Mouse (Mus musculus): Measurements from ENCODE around the gene Lsmem1. TPM values are rescaled to one million over a fixed set of nuclear protein-coding genes. Genes with fewer than 3 reads are reported as not detected.

The Lsmem1 gene
- polyA plus RNA-seq, 1 experiment: 1.4 TPM

DNA sequence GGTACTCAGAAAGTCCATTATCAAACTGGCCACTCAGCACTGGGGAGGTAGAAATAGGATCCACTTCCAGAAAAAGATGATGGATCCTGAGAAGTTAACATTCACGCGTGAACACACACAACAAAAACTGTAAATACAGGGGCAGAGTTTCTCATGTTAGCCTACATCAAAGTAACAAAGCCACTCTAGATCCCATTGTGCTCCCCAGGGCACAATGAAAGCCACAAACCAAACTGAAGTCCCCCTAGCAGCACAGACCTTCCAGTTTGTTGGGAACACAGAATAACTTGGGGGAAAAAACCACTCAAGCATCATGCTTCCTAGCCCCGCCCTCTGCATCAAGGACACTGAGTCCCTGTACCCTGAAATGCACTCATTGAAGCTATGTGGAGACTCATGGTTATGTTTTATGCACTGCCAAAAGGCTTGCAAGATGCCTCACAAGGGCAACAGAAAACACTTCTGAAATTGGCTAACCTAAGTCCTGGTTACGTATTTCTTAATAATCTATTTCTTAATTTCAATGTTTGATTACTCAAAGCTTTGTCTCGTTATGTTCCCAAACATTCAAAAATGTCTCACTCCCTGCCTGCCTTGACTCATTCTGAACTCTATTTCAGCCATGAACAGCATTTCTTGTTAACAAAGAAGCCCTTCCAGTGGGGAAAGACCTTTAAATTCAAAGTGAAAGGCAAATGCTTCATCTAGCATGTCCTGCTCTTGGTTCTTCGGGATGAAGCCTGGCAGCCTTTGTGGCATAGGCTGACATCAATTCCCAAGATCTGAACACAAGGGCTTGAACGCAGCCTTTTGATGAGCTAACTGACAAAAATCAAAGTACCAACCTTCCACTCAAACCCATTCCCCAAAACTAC is 3.1 kb upstream of the Lsmem1 start:
- H3K4me3 ChIP-seq (replicated peaks; ENCODE audit: control insufficient read depth, low read depth, low read length): no peak overlapping the region
- peaks cover 1% of the 10 kb centered on the region for H3K4me1 ChIP-seq (ENCODE audit: control insufficient read depth, insufficient read depth, low read length)
- no peak for TF ChIP-seq POLR2A (IDR thresholded peaks at IDR 0.05; ENCODE audit: borderline replicate concordance, control insufficient read depth, low read depth, low read length)
- TF ChIP-seq CTCF (IDR thresholded peaks at IDR 0.05; ENCODE audit: control insufficient read depth, insufficient read depth, low read length): no peak
- 83% methylated on average over 7 of the region's 7 CpGs for WGBS
- no peak overlapping the region for H3K27ac ChIP-seq (ENCODE audit: control insufficient read depth, insufficient read depth, low read depth, low read length, poor library complexity)

DNA sequence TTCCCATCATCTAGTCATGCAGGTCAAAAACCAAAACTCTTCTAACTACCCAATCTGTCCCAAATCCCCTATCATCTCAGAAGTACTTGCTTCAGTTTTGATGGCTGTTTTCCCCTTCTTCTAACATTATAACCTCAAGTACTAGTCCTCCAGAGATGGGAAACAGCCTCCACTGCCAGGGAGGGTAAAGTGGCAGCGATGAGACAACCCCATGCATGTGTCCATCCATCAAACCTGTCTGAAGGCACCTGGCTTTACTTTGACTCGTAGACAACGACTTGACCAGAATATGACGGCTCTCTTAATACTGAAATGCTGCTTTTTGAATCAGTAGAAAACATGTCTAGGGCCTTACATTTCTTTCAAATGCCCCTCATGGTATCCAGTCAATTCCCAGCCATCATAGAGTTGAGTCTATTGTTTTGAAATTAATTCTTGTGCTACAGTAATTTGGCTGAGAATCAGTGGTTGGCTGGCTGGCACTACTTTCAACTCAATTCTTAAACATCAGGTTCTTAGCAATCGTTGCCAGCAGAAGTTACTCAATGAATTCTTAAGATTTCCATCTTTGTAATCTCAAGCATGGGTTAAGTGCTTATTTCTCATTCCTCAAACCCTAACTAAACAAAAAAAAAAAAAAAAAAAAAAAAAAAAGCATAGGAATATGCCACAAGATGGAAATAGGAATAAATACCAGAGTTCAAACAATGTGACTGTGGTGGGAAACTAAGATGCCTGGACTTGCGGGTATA is 1.4 kb upstream of the Lsmem1 start:
- no peak overlapping the region for H3K27ac ChIP-seq (ENCODE audit: control insufficient read depth, insufficient read depth, low read depth, low read length, poor library complexity)
- no peak overlapping the region for H3K4me3 ChIP-seq (replicated peaks; ENCODE audit: control insufficient read depth, low read depth, low read length)
- WGBS: 84% methylated on average over 6 of the region's 6 CpGs
- peaks cover 1% of the 10 kb centered on the region for H3K4me1 ChIP-seq (ENCODE audit: control insufficient read depth, insufficient read depth, low read length)
- TF ChIP-seq POLR2A (IDR thresholded peaks at IDR 0.05; ENCODE audit: borderline replicate concordance, control insufficient read depth, low read depth, low read length) (no peak), CTCF (IDR thresholded peaks at IDR 0.05; ENCODE audit: control insufficient read depth, insufficient read depth, low read length) (no peak)

DNA sequence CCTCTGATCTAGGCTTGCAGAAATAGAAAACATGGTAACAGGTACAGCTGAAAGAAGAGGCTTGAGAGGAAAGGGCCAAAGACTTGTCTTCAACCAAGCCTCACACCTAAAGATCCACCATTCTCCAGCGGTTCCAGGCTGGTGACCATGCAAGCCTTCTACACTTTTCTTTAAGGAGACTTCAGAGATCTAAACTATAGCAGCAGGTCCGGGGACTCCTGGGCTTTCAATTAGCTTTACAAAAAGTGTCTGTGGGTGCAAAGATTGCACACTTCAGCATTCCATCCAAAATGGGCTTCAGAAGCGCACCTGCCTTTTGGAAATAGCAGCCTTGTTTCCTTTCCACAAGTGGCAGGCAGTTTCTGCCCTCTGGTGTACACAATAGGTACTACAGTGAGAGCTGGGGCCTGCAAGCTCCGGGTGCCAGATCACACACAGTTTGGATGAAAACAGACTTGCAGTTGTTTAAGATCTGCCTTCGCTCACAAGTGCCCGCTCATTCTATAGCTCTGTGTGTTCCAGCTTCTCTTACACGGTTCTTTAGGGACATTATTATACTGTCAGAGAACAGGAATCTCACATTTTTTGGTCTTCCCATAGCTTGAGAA is 609 bp upstream of the Lsmem1 start:
- Histone ChIP-seq H3K4me1 (ENCODE audit: control insufficient read depth, insufficient read depth, low read length) (peaks cover 1% of the 10 kb centered on the region), H3K4me3 (replicated peaks; ENCODE audit: control insufficient read depth, low read depth, low read length) (no peak overlapping the region), H3K27ac (ENCODE audit: control insufficient read depth, insufficient read depth, low read depth, low read length, poor library complexity) (no peak overlapping the region)
- no peak for TF ChIP-seq POLR2A (IDR thresholded peaks at IDR 0.05; ENCODE audit: borderline replicate concordance, control insufficient read depth, low read depth, low read length)
- TF ChIP-seq CTCF (IDR thresholded peaks at IDR 0.05; ENCODE audit: control insufficient read depth, insufficient read depth, low read length): peak; percentile 66
- WGBS: 40% methylated on average over 7 of the region's 7 CpGs

DNA sequence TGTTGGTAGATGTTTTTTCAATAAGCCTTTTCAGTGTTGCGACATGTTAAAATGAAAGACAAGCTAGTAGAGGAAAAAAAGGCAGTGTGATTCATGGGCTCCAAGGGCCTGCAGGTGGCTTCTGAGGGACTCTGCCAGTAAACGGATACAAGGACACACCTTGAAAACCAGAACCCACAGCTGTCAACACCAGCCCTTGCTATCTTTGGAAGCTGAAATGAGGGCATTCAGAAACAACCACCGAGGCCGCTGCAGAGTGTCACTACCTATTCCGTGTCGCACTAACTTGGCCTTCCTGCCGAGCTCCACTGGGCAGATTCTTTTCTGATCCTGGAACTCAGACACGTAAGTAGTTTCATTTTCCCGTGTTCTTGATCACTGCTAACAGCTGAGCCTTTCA is 863 bp downstream of the Lsmem1 start:
- Histone ChIP-seq H3K4me1 (ENCODE audit: control insufficient read depth, insufficient read depth, low read length) (peaks cover 1% of the 10 kb centered on the region), H3K4me3 (replicated peaks; ENCODE audit: control insufficient read depth, low read depth, low read length) (no peak overlapping the region), H3K27ac (ENCODE audit: control insufficient read depth, insufficient read depth, low read depth, low read length, poor library complexity) (no peak overlapping the region)
- WGBS: 58% methylated on average over 9 of the region's 9 CpGs
- TF ChIP-seq POLR2A (IDR thresholded peaks at IDR 0.05; ENCODE audit: borderline replicate concordance, control insufficient read depth, low read depth, low read length): no peak
- TF ChIP-seq CTCF (IDR thresholded peaks at IDR 0.05; ENCODE audit: control insufficient read depth, insufficient read depth, low read length): no peak

DNA sequence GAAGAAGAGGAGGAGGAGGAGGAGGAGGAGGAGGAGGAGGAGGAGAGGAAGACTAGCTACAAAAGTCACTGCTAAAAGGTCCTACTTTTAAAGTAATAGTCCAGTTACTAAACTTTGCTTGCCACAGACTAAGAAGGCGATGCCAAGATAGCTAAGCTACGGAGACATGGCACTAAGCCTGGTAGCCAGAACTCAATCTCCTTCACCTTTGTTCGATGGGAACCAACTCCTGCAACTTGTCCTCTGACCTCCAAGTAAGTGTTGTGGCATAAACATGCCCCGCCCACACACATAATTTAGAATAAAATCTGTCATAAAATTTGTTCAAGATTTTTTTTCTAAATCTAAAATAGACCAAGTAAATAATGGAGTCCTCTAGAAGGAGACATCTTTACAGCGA is 1.3 kb downstream of the Lsmem1 start:
- no peak for TF ChIP-seq POLR2A (IDR thresholded peaks at IDR 0.05; ENCODE audit: borderline replicate concordance, control insufficient read depth, low read depth, low read length)
- no peak for TF ChIP-seq CTCF (IDR thresholded peaks at IDR 0.05; ENCODE audit: control insufficient read depth, insufficient read depth, low read length)
- WGBS: 74% methylated on average over 5 of the region's 5 CpGs
- H3K27ac ChIP-seq (ENCODE audit: control insufficient read depth, insufficient read depth, low read depth, low read length, poor library complexity): no peak overlapping the region

DNA sequence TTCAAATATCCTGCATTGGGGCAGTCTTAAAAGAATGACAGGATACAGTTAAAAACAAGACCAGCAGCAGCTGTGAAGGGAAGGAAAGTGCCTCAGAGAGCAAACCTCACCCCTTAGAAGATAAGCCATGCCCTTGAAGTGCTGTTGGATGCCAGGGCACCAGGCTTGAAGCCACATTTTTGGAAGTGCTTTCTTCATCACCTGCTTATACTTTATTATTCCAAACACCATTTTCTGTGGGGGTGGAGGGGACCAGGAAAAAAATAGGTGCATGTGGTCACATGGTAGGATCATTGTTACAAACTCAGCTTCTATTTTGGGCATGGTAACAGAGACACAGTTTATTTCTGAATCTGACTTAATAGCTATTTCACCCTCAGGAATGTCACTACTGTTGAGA is 1.8 kb downstream of the Lsmem1 start:
- Histone ChIP-seq H3K4me3 (replicated peaks; ENCODE audit: control insufficient read depth, low read depth, low read length) (no peak overlapping the region), H3K27ac (ENCODE audit: control insufficient read depth, insufficient read depth, low read depth, low read length, poor library complexity) (no peak overlapping the region), H3K4me1 (ENCODE audit: control insufficient read depth, insufficient read depth, low read length) (peaks cover 1% of the 10 kb centered on the region)
- no peak for TF ChIP-seq POLR2A (IDR thresholded peaks at IDR 0.05; ENCODE audit: borderline replicate concordance, control insufficient read depth, low read depth, low read length)
- TF ChIP-seq CTCF (IDR thresholded peaks at IDR 0.05; ENCODE audit: control insufficient read depth, insufficient read depth, low read length): no peak

More for the DNA sequence above, 1.3 kb downstream of the Lsmem1 start:
- Histone ChIP-seq H3K4me1 (ENCODE audit: control insufficient read depth, insufficient read depth, low read length) (peaks cover 1% of the 10 kb centered on the region), H3K4me3 (replicated peaks; ENCODE audit: control insufficient read depth, low read depth, low read length) (no peak overlapping the region)

DNA sequence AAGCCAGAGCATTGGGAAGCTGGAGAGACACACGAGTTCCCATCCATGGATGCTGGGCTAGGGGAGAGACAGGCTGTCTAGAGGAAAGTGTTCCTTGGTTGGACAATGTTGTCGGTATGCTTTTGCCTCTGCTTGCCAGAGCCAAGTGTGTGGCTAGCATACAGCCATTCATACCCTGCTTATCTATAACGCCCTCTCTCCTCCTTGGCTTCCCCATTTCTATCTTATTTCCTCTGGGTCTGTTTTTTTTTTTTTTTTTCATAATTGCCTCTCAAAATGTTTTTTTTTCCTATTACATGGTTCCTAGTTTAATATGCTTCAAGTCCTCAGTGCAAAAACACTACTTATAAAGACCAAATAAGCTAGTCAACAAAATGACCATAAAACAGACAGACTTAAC is 13.8 kb downstream of the Lsmem1 start:
- Histone ChIP-seq H3K4me1 (ENCODE audit: control insufficient read depth, insufficient read depth, low read length) (no peaks in the 10 kb centered on the region), H3K4me3 (replicated peaks; ENCODE audit: control insufficient read depth, low read depth, low read length) (no peak overlapping the region)

DNA sequence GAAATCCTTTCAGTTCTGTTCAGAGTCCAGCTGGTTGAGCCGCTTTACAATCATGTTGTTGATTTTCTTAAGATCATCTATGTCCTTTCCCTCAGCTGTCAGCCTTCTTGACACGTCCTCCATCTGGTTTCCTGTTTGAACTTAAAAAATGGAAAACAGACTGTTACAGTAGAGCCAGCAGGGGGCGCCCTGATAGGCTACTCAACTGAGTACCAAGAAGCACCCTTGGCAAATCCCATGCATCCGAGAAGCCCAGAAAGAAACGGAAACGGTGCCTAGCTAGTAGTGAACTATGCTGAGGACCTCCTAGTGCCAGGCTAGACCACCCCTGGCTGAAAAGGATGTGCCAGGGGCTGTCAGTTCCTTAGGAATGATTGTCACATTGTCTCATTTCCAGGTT is 22.2 kb downstream of the Lsmem1 start:
- Histone ChIP-seq H3K4me3 (replicated peaks; ENCODE audit: control insufficient read depth, low read depth, low read length) (no peak overlapping the region), H3K27ac (ENCODE audit: control insufficient read depth, insufficient read depth, low read depth, low read length, poor library complexity) (no peak overlapping the region), H3K4me1 (ENCODE audit: control insufficient read depth, insufficient read depth, low read length) (no peaks in the 10 kb centered on the region)
- peak; percentile 26; the same call in 1 of the 2 replicates for TF ChIP-seq CTCF (IDR thresholded peaks at IDR 0.05; ENCODE audit: control insufficient read depth, insufficient read depth, low read length)
- no peak for TF ChIP-seq POLR2A (IDR thresholded peaks at IDR 0.05; ENCODE audit: borderline replicate concordance, control insufficient read depth, low read depth, low read length)
- WGBS: 37% methylated on average over 6 of the region's 6 CpGs

More for the DNA sequence above, 13.8 kb downstream of the Lsmem1 start:
- 11% methylated on average over 3 of the region's 3 CpGs for WGBS
- H3K27ac ChIP-seq (ENCODE audit: control insufficient read depth, insufficient read depth, low read depth, low read length, poor library complexity): no peak overlapping the region
- TF ChIP-seq CTCF (IDR thresholded peaks at IDR 0.05; ENCODE audit: control insufficient read depth, insufficient read depth, low read length) (no peak), POLR2A (IDR thresholded peaks at IDR 0.05; ENCODE audit: borderline replicate concordance, control insufficient read depth, low read depth, low read length) (no peak)
